Mouse (Mus musculus) liver, embryonic 12.5 days (tissue): ENCODE data around the gene Acox1. TPM values are rescaled to one million over a fixed set of nuclear protein-coding genes. Genes with fewer than 3 reads are reported as not detected.
A peak's percentile ranks its signal among the peaks of the same experiment; 100 is the strongest.

ENCODE experiments used
- ATAC-seq: fragments of 200-750 bp; cut with Nextera tagmentation; 2 replicates; pipeline ENCODE4 v1.8.0; 2017; ENCODE audit warnings: moderate number of reproducible peaks, mild to moderate bottlenecking, moderate library complexity
- H3K27ac ChIP-seq: fragments of 300-500 bp; sonication (generic); 2 replicates; pipeline ENCODE4 v1.5.1; 2016; ENCODE audit warnings: mild to moderate bottlenecking
- H3K27me3 ChIP-seq: fragments of 300-500 bp; sonication (generic); replicated peaks from 2 replicates; pipeline ENCODE4 v1.6.1; 2016; ENCODE audit warnings: mild to moderate bottlenecking, moderate library complexity
- H3K36me3 ChIP-seq: fragments of 300-500 bp; sonication (generic); 2 replicates; pipeline ENCODE4 v1.6.1; 2016; ENCODE audit warnings: mild to moderate bottlenecking, moderate library complexity
- H3K4me1 ChIP-seq: fragments of 300-500 bp; sonication (generic); 2 replicates; pipeline ENCODE4 v1.6.1; 2016
- H3K4me2 ChIP-seq: fragments of 300-500 bp; sonication (generic); 2 replicates; pipeline ENCODE4 v1.6.1; 2016; ENCODE audit warnings: mild to moderate bottlenecking, moderate library complexity
- H3K4me3 ChIP-seq: fragments of 300-500 bp; sonication (generic); 2 replicates; pipeline ENCODE4 v1.5.1; 2016; ENCODE audit warnings: mild to moderate bottlenecking, moderate library complexity
- H3K9ac ChIP-seq: fragments of 300-500 bp; sonication (generic); 2 replicates; pipeline ENCODE4 v1.6.1; 2016; ENCODE audit warnings: mild to moderate bottlenecking, moderate library complexity
- H3K9me3 ChIP-seq: fragments of 300-500 bp; sonication (generic); replicated peaks from 2 replicates; pipeline ENCODE4 v1.6.1; 2016; ENCODE audit warnings: mild to moderate bottlenecking, moderate library complexity
- WGBS: fragments of 180-500 bp; shearing (Covaris S2); methylation state at CpG from one replicate; pipeline ENCODE4 v1.1.7; 2016; ENCODE audit not compliant: insufficient replicate concordance; 5-methylcytosine and 5-hydroxymethylcytosine counted together
- polyA plus RNA-seq: library from polyadenylated mRNA; unstranded; fragments of >200 nt; fragmentation: Nextera tagmentation; extraction: Ambion mirVana; gene quantifications from 2 replicates; pipeline ENCODE4 v1.2.1, GENCODE M21; 2016

Acox1 gene
- polyA plus RNA-seq, 1 experiment from 2014 or later, result 15.3 TPM

GRCm38 (mm10) chr11:116133497-116133896, 65.3 kb downstream of the Acox1 start:
- H3K4me3 ChIP-seq, result no peak overlapping the region
- no peak for ATAC-seq
- H3K36me3 ChIP-seq, result peaks cover 55% of the 10 kb centered on the region
- no peak overlapping the region for H3K9ac ChIP-seq
- WGBS, result 64% methylated on average over 5 of the region's 5 CpGs
- no peaks in the 10 kb centered on the region for H3K9me3 ChIP-seq
- H3K27ac ChIP-seq, result no peak overlapping the region
- peaks cover 44% of the 10 kb centered on the region for H3K4me1 ChIP-seq
- no peak overlapping the region for H3K4me2 ChIP-seq
- H3K27me3 ChIP-seq, result no peaks in the 10 kb centered on the region

GRCm38 (mm10) chr11:116132366-116133333, 66.2 kb downstream of the Acox1 start:
- Histone ChIP-seq H3K27me3 (no peaks in the 10 kb centered on the region), H3K27ac (no peak overlapping the region), H3K4me2 (no peak overlapping the region), H3K9ac (no peak overlapping the region), H3K9me3 (no peaks in the 10 kb centered on the region), H3K4me3 (no peak overlapping the region), H3K36me3 (peaks cover 55% of the 10 kb centered on the region), H3K4me1 (peaks cover 44% of the 10 kb centered on the region)
- ATAC-seq, result no peak
- 85% methylated on average over 16 of the region's 16 CpGs for WGBS

GRCm38 (mm10) chr11:116131349-116132170, 67.3 kb downstream of the Acox1 start:
- Histone ChIP-seq H3K4me3 (peak overlapping the region; percentile 63), H3K27ac (0 out of 2 replicates have a peak overlapping the region, but pooled peaks have one; percentile 73), H3K9ac (peak overlapping the region; percentile 72), H3K4me1 (peaks cover 44% of the 10 kb centered on the region), H3K27me3 (no peaks in the 10 kb centered on the region), H3K9me3 (no peaks in the 10 kb centered on the region), H3K36me3 (peaks cover 51% of the 10 kb centered on the region), H3K4me2 (peak overlapping the region; percentile 85)
- 75% methylated on average over 15 of the region's 15 CpGs for WGBS
- ATAC-seq, result no peak

- Histone ChIP-seq H3K4me2 (peak within 1 kb of the TSS; percentile 85), H3K27me3 (no peaks in the 10 kb centered on the region), H3K36me3 (peaks cover 51% of the 10 kb centered on the region), H3K9ac (peak within 1 kb of the TSS; percentile 72), H3K4me3 (peak within 1 kb of the TSS; percentile 63), H3K27ac (peak within 1 kb of the TSS; percentile 73), H3K9me3 (no peaks in the 10 kb centered on the region), H3K4me1 (peaks cover 40% of the 10 kb centered on the region)
- ATAC-seq, result peak; percentile 73
- under 1% methylated on average over 69 of the region's 69 CpGs for WGBS
Observed at GRCm38 (mm10) chr11:116130488-116131205, 68.2 kb downstream of the Acox1 start, which contains the start of gene Trim65. Gene Trim65, minus strand, starts transcription at chr11:116131128.

GRCm38 (mm10) chr11:116129993-116130487, 68.8 kb downstream of the Acox1 start:
- H3K4me1 ChIP-seq, result peaks cover 40% of the 10 kb centered on the region
- no peaks in the 10 kb centered on the region for H3K27me3 ChIP-seq
- peak overlapping the region; percentile 85 for H3K4me2 ChIP-seq
- H3K36me3 ChIP-seq, result peaks cover 50% of the 10 kb centered on the region
- peak overlapping the region; percentile 73 for H3K27ac ChIP-seq
- 0 out of 2 replicates have a peak, but pooled peaks have one; percentile 10 for ATAC-seq
- peak overlapping the region; percentile 63 for H3K4me3 ChIP-seq
- H3K9me3 ChIP-seq, result no peaks in the 10 kb centered on the region
- H3K9ac ChIP-seq, result peak overlapping the region; percentile 72
- 29% methylated on average over 8 of the region's 8 CpGs for WGBS

- peak overlapping the region; percentile 85 for H3K4me2 ChIP-seq
- H3K36me3 ChIP-seq, result peaks cover 45% of the 10 kb centered on the region
- no peaks in the 10 kb centered on the region for H3K9me3 ChIP-seq
- H3K4me1 ChIP-seq, result peaks cover 40% of the 10 kb centered on the region
- ATAC-seq, result no peak
- H3K27me3 ChIP-seq, result no peaks in the 10 kb centered on the region
- H3K9ac ChIP-seq, result no peak overlapping the region
- WGBS, result 78% methylated on average over 9 of the region's 9 CpGs
- H3K4me3 ChIP-seq, result no peak overlapping the region
- no peak overlapping the region for H3K27ac ChIP-seq
Observed at GRCm38 (mm10) chr11:116129091-116129790, 69.6 kb downstream of the Acox1 start.

GRCm38 (mm10) chr11:116127986-116128385, 70.9 kb downstream of the Acox1 start:
- H3K27me3 ChIP-seq, result no peaks in the 10 kb centered on the region
- H3K27ac ChIP-seq, result 0 out of 2 replicates have a peak overlapping the region, but pooled peaks have one; percentile 21
- H3K4me1 ChIP-seq, result peaks cover 40% of the 10 kb centered on the region
- H3K4me3 ChIP-seq, result no peak overlapping the region
- H3K9me3 ChIP-seq, result no peaks in the 10 kb centered on the region
- ATAC-seq, result no peak
- H3K36me3 ChIP-seq, result peaks cover 43% of the 10 kb centered on the region
- H3K9ac ChIP-seq, result no peak overlapping the region
- H3K4me2 ChIP-seq, result no peak overlapping the region
- WGBS, result 79% methylated on average over 9 of the region's 9 CpGs

- Histone ChIP-seq H3K27me3 (no peaks in the 10 kb centered on the region), H3K4me1 (peaks cover 40% of the 10 kb centered on the region), H3K27ac (0 out of 2 replicates have a peak within 1 kb of the TSS, but pooled peaks have one; percentile 21), H3K36me3 (peaks cover 42% of the 10 kb centered on the region), H3K4me2 (peak within 1 kb of the TSS; percentile 43), H3K9me3 (no peaks in the 10 kb centered on the region), H3K4me3 (no peak within 1 kb of the TSS), H3K9ac (no peak within 1 kb of the TSS)
- 0 out of 2 replicates have a peak, but pooled peaks have one; percentile 30 for ATAC-seq
- 55% methylated on average over 23 of the region's 23 CpGs for WGBS
Observed at GRCm38 (mm10) chr11:116127156-116127980, 71.5 kb downstream of the Acox1 start, which contains the start of gene Trim47. Gene Trim47, minus strand, starts transcription at chr11:116127210.

GRCm38 (mm10) chr11:116126261-116126660, 72.6 kb downstream of the Acox1 start:
- H3K4me2 ChIP-seq, result no peak overlapping the region
- H3K36me3 ChIP-seq, result peaks cover 38% of the 10 kb centered on the region
- WGBS, result 79% methylated on average over 15 of the region's 15 CpGs
- peaks cover 34% of the 10 kb centered on the region for H3K4me1 ChIP-seq
- no peak overlapping the region for H3K9ac ChIP-seq
- H3K27me3 ChIP-seq, result no peaks in the 10 kb centered on the region
- ATAC-seq, result no peak
- H3K27ac ChIP-seq, result no peak overlapping the region
- H3K4me3 ChIP-seq, result no peak overlapping the region
- H3K9me3 ChIP-seq, result no peaks in the 10 kb centered on the region
